Mouse (Mus musculus) G1E (cell line): ENCODE results near the gene Chdh.

ENCODE experiments used
- CTCF ChIP-seq: IDR thresholded peaks from 2 replicates; pipeline ENCODE4 v1.5.1; 2012; ENCODE audit warnings: low read depth, low read length, inconsistent platforms, mixed read lengths
- GATA1 ChIP-seq: IDR thresholded peaks from 2 replicates; pipeline ENCODE4 v1.6.1; 2012; ENCODE audit warnings: borderline replicate concordance, low read length, inconsistent platforms, mixed read lengths
- POLR2AphosphoS5 ChIP-seq: IDR thresholded peaks from 2 replicates; pipeline ENCODE4 v1.6.1; 2012; ENCODE audit warnings: low read depth, low read length, inconsistent platforms; ENCODE audit not compliant: insufficient replicate concordance
- TAL1 ChIP-seq: conservative IDR thresholded peaks from 2 replicates; pipeline ENCODE4 v1.6.1; 2012; ENCODE audit warnings: low read depth, low read length, inconsistent platforms, mixed read lengths

DNA sequence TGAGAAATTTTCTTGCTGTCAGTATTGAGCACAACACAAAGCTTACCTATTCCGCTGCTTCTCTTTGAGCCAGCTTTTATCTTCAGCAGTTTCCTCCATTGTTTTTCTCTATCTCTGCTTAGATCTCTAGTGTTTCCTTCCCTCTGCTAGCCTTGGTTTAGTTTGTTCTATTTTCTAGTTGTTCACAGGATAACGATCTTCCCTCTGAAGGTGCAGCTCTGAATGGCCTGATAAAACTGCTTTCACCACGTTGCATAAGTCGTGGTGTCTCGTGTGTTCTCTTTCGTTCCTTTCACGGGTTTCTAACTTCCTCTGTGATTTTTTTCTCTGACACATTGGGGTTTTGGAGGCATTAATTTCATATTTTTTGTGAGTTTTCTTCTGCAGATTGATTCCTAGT lies 15.6 kb downstream of the Chdh start:
- TF ChIP-seq CTCF: no peak
- TF ChIP-seq POLR2AphosphoS5: no peak
- no peak for TF ChIP-seq TAL1
- TF ChIP-seq GATA1: no peak
